Mouse (Mus musculus): ENCODE results near the gene Astn2. TPM values are rescaled to one million over a fixed set of nuclear protein-coding genes. Genes with fewer than 3 reads are reported as not detected.
"Not testable (repeated sequence)": the region's sequence is repeated elsewhere in the genome, so short reads cannot be mapped to it uniquely, and the experiment has no call there.

Astn2 gene
- polyA plus RNA-seq, 1 experiment: not detected

DNA sequence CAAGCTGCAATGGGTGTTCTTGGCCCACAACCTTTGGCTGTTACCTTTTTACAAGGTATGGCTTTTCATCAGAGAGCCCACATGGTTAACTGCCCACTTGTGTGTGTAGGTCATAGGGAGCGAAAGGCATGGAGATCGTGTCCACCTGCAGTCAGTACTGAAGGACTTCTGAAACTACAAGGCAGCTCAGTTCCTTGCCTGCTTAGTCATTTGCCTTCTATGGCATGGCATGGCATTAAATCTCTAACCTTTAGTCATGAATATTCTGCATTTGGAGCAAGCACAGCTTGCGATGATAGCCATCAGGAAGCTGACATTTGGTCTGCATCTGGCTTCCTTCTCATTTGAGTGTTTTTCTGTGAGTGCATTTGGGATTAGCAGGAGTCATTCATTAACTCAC lies 720.0 kb downstream of the Astn2 start:
- H3K9me3 ChIP-seq: peaks cover 3% of the 10 kb centered on the region; the same call in 1 of the 2 replicates
- H3K27me3 ChIP-seq (replicated peaks): no peaks in the 10 kb centered on the region
- no peak overlapping the region for H3K4me3 ChIP-seq (replicated peaks)
- no peaks in the 10 kb centered on the region for H3K4me1 ChIP-seq
- H3K36me3 ChIP-seq (replicated peaks; ENCODE audit: low read length): no peaks in the 10 kb centered on the region
- TF ChIP-seq GATA1 (IDR thresholded peaks at IDR 0.05; ENCODE audit: borderline replicate concordance, low read length) (no peak), FLI1 (IDR thresholded peaks at IDR 0.05; ENCODE audit: low read length) (no peak)

DNA sequence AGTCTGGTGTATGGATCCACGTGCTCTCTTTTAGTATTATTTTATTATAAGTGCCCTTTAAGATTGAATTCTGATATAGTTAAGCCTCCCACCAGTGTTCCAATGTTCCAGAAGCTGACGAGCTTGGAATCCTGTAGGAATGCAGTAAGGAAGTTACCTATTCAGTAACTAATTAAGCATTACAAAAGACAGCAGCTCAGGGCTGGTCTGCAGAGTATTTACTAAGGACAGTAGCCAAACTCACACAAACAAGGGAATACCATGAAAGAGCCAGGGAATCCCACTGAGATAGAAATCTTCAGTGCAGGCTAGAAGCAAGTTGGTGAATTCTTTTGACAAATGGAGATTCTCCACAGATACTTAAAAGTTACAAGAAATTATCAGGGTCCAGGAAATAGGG lies 724.6 kb downstream of the Astn2 start:
- not testable (repeated sequence) for H3K27me3 ChIP-seq (replicated peaks); H3K9me3 ChIP-seq; H3K4me3 ChIP-seq (replicated peaks); H3K4me1 ChIP-seq; H3K36me3 ChIP-seq (replicated peaks; ENCODE audit: low read length)

DNA sequence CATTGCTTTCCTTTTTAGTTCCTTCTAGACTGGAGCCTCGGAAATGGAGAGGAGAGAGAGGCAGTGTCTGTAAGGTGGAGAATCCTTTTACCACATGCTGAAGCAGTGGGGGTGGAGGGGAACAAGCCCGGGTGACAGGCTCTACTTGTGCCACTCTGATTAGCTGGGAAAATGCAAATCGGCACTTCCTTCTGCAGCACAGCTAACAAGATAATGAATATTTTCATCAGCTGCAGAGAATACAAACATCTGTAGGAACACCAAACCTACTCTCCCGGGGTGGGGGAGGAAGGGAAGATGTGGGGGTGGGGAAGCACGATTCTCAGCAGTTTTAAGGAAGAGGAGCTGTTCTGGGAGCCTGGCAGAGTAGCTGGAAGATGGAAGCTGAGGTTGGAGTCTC lies 725.5 kb downstream of the Astn2 start:
- Histone ChIP-seq H3K4me3 (replicated peaks) (no peak overlapping the region), H3K9me3 (0 out of 2 replicates have a peak, but pooled peaks cover 5% of the 10 kb centered on the region), H3K36me3 (replicated peaks; ENCODE audit: low read length) (no peaks in the 10 kb centered on the region), H3K27me3 (replicated peaks) (no peaks in the 10 kb centered on the region), H3K4me1 (no peaks in the 10 kb centered on the region)
- TF ChIP-seq FLI1 (IDR thresholded peaks at IDR 0.05; ENCODE audit: low read length): no peak
- no peak for TF ChIP-seq GATA1 (IDR thresholded peaks at IDR 0.05; ENCODE audit: borderline replicate concordance, low read length)

DNA sequence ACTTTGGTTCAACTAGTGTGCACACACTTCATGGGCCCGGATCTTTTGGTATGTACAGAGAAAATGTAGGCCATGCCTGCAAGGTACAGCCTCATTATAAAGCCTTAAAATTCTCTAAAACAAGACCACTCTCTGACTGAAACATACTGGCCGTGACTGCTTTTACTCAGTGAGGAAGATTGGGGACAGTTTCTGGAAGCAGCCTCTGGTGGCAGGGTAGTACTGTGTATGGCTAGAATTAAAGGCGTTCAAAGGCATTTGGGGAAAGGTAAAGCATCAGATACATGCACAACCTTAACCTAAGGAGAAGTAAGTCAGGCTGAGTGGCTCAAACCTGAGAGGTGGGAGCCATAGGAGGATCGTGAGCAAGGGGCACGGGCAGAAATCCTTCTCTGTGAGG lies 725.9 kb downstream of the Astn2 start:
- Histone ChIP-seq H3K4me1 (no peaks in the 10 kb centered on the region), H3K9me3 (0 out of 2 replicates have a peak, but pooled peaks cover 5% of the 10 kb centered on the region), H3K27me3 (replicated peaks) (no peaks in the 10 kb centered on the region), H3K36me3 (replicated peaks; ENCODE audit: low read length) (no peaks in the 10 kb centered on the region), H3K4me3 (replicated peaks) (no peak overlapping the region)
- no peak for TF ChIP-seq GATA1 (IDR thresholded peaks at IDR 0.05; ENCODE audit: borderline replicate concordance, low read length)

DNA sequence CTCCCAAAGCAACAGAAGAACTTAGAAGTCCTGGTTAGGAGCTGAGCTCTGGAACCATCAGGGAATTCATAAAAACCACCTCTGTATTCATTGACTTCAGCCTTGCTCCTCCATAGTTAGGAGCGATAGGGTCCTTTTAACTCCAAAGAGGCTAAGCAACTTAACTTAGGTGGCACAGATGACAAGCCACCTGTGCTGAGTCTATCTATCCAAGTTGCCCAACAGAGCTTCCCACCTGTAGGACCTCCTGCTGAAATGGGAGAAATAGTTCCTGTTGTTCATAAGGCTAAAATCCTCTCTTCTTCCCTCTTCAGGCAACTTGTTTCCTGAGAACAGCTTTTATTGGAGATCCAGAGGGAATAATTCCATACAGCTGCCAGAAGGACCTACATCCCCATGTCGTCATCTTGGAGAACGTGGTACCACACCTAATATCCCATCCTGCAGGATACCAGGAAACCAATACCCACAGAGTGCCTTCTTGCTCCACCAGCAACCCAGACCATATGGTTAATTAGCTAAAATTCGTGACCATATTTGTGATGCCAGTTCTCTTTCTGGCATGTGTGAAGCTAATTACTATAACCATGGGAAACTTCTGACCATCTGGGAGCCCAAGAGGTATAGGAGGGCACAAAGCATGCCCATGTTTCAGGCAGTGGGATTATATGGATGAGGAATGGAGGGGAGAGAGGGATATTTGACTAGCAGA lies 730.0 kb downstream of the Astn2 start:
- Histone ChIP-seq H3K4me3 (replicated peaks) (no peak overlapping the region), H3K4me1 (no peaks in the 10 kb centered on the region), H3K36me3 (replicated peaks; ENCODE audit: low read length) (no peaks in the 10 kb centered on the region), H3K9me3 (0 out of 2 replicates have a peak, but pooled peaks cover 5% of the 10 kb centered on the region), H3K27me3 (replicated peaks) (no peaks in the 10 kb centered on the region)
- TF ChIP-seq FLI1 (IDR thresholded peaks at IDR 0.05; ENCODE audit: low read length) (no peak), GATA1 (IDR thresholded peaks at IDR 0.05; ENCODE audit: borderline replicate concordance, low read length) (no peak)

DNA sequence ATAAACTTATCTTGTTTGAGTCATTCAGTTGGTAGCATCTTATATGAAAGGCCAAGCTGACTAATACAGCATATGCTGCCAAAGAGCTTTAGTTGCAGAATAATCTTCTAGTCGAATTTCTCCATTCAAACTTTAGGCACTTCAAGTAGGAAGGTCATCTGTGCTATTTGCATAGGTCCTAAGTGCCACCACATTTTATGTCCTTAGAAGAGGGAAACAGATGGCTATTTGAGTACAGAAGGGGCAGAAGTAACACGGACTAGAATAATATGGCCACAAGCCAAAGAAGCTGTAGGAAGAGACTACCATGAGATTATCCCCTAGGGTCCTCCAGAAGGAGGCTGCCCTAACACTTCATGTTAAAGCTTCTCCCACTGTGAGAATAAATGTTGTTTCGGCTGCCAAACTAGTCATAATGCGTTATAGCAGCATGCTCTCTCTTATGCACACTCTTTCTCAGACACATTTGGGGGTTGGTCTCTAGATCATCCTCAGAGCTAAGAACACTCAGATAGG lies 730.9 kb downstream of the Astn2 start:
- TF ChIP-seq GATA1 (IDR thresholded peaks at IDR 0.05; ENCODE audit: borderline replicate concordance, low read length): no peak
- no peak for TF ChIP-seq FLI1 (IDR thresholded peaks at IDR 0.05; ENCODE audit: low read length)
- no peak overlapping the region for H3K4me3 ChIP-seq (replicated peaks)
- no peaks in the 10 kb centered on the region for H3K36me3 ChIP-seq (replicated peaks; ENCODE audit: low read length)
- H3K4me1 ChIP-seq: no peaks in the 10 kb centered on the region
- H3K9me3 ChIP-seq: 0 out of 2 replicates have a peak, but pooled peaks cover under 1% of the 10 kb centered on the region
- H3K27me3 ChIP-seq (replicated peaks): no peaks in the 10 kb centered on the region

DNA sequence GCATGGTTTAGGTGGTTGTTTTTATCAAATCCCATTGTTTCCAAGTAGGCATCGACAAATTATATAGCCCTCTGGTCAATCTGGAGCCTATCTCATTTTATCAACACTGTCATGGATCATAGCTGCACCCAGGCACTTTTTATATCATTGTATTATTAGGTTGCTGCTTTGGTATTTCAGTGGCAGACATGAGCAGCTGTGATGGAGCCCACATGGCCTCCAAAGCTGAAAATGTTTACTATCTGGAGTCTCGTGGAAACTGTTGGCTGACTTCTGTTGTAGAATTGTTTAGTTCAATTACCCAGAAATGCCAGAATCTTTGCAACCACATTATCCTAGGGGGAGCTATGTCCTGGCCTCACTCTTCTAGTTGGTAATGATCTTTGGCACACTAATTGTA lies 732.1 kb downstream of the Astn2 start:
- Histone ChIP-seq H3K4me1 (no peaks in the 10 kb centered on the region), H3K27me3 (replicated peaks) (no peaks in the 10 kb centered on the region), H3K36me3 (replicated peaks; ENCODE audit: low read length) (no peaks in the 10 kb centered on the region), H3K9me3 (no peaks in the 10 kb centered on the region), H3K4me3 (replicated peaks) (no peak overlapping the region)
- TF ChIP-seq FLI1 (IDR thresholded peaks at IDR 0.05; ENCODE audit: low read length) (no peak), GATA1 (IDR thresholded peaks at IDR 0.05; ENCODE audit: borderline replicate concordance, low read length) (no peak)

DNA sequence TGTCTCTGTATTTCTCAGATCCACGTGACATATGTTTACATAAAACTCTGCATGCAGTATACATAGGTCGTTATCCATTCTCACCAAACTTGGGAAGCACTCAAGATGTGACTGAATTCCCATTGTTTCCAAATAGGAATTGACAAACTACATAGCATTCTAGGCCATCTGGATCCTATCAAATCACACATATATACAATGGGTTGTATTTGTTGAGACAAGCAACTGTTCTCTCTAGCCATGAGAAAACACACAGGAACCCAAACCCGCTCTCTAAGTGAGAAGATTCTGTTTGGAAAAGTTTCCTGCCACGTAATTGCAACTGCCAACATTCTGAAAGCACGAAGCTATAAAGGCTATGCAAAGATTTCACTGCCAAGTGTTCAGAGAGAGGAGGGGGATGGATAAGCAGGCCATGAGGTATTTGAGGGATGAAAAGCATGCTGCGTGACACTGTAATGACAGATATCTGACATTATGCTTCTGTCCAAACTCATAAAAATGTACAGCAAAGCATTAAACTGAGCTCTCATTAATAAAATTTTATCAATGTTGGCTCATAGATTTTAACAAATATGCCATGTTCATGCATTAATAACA lies 732.7 kb downstream of the Astn2 start:
- Histone ChIP-seq H3K4me3 (replicated peaks) (no peak overlapping the region), H3K27me3 (replicated peaks) (no peaks in the 10 kb centered on the region), H3K9me3 (no peaks in the 10 kb centered on the region), H3K4me1 (no peaks in the 10 kb centered on the region), H3K36me3 (replicated peaks; ENCODE audit: low read length) (no peaks in the 10 kb centered on the region)
- no peak for TF ChIP-seq GATA1 (IDR thresholded peaks at IDR 0.05; ENCODE audit: borderline replicate concordance, low read length)
- no peak for TF ChIP-seq FLI1 (IDR thresholded peaks at IDR 0.05; ENCODE audit: low read length)

DNA sequence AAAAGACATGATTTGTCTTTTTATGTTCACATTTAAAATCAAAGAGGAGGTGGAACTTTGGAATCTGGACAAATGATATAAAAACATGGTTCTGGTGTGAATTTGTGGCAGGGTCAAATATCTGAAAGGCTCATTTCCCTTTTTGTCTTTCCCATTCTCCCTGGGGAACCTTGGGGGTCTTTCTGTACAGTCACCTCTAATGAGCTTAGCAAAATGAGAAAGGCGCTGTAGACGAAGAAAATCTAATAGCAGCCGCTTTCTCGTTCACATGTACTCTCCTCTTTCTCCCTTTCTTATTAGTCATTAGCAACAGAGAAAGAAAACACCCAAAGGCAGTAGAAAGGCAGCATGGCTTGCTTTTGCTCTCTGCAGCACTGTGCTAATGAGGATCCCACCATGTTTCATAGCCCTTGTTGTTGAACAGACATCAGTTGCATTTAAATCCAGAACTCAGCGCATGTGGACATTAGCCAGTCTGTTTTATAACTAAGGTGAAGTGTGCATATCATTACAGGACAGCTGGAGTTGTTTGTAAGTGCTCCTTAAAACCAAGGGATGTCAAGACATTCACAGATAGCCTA lies 737.3 kb downstream of the Astn2 start:
- no peak overlapping the region for H3K4me3 ChIP-seq (replicated peaks)

DNA sequence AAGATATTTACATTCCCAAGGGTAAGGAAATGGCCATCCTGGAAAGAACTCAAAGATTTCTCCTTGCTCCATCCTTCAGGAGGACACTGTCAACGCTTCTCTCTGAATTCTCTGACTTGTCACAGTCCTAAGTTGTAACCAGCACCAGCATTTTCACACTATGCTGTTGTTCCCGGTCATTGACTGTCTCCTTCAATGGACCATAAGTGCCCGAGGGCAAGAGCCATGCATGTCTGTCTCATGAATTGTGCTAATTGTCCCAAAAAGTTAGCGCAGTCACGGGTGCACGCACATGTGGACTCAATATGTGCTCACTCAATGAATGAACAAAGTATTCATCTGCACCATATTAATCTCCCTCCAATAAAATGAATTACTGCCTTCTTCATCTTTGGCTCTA lies 741.2 kb downstream of the Astn2 start:
- no peak for TF ChIP-seq FLI1 (IDR thresholded peaks at IDR 0.05; ENCODE audit: low read length)
- no peak for TF ChIP-seq GATA1 (IDR thresholded peaks at IDR 0.05; ENCODE audit: borderline replicate concordance, low read length)
- H3K27me3 ChIP-seq (replicated peaks): no peaks in the 10 kb centered on the region
- no peaks in the 10 kb centered on the region for H3K4me1 ChIP-seq
- H3K4me3 ChIP-seq (replicated peaks): no peak overlapping the region
- H3K36me3 ChIP-seq (replicated peaks; ENCODE audit: low read length): no peaks in the 10 kb centered on the region
- H3K9me3 ChIP-seq: no peaks in the 10 kb centered on the region

More for the DNA sequence above, 737.3 kb downstream of the Astn2 start:
- Histone ChIP-seq H3K27me3 (replicated peaks) (no peaks in the 10 kb centered on the region), H3K9me3 (no peaks in the 10 kb centered on the region), H3K36me3 (replicated peaks; ENCODE audit: low read length) (no peaks in the 10 kb centered on the region), H3K4me1 (no peaks in the 10 kb centered on the region)
- no peak for TF ChIP-seq FLI1 (IDR thresholded peaks at IDR 0.05; ENCODE audit: low read length)
- no peak for TF ChIP-seq GATA1 (IDR thresholded peaks at IDR 0.05; ENCODE audit: borderline replicate concordance, low read length)
